Mouse (Mus musculus) lung, adult 2 months (tissue): ENCODE results near the gene Zfp768.

Experiments
- CTCF ChIP-seq: fragments of 200-500 bp; IDR thresholded peaks from 2 replicates; pipeline ENCODE4 v1.5.1; 2011; ENCODE audit warnings: mild to moderate bottlenecking, low read length, control low read depth; ENCODE audit not compliant: insufficient read depth
- POLR2A ChIP-seq: fragments of 200-500 bp; IDR thresholded peaks from 2 replicates; pipeline ENCODE4 v1.6.1; 2011; ENCODE audit warnings: low read depth, mild to moderate bottlenecking, control low read depth, low read length, borderline replicate concordance; ENCODE audit errors: extremely low read depth

- no peak for TF ChIP-seq CTCF
- TF ChIP-seq POLR2A, result no peak
Measured at GRCm38 (mm10) chr7:127393944-127394333, 48.5 kb upstream of the Zfp768 start.
